Comparison of ENCODE assay signal across 16 mouse cellular contexts in genomic region chr11:6380916-6381315, GRCm38 (mm10).
"Had no signal": no experiment of that assay in that cellular context is flagged by ENCODE, and none has a peak within 500 bp of the region (broad histone marks: within the 10 kb centered on the region; RNA-seq: fewer than 3 reads in every experiment).

No protein-coding gene starts in this region.

- H3K4me2 ChIP-seq: liver, embryonic 11.5 days; liver, embryonic 15.5 days; midbrain, embryonic 13.5 days; neural tube, embryonic 15.5 days had no signal

- H3K27me3 ChIP-seq: liver, embryonic 15.5 days; midbrain, embryonic 13.5 days; neural tube, embryonic 15.5 days had no signal

- H3K9ac ChIP-seq: liver, embryonic 15.5 days; midbrain, embryonic 13.5 days; neural tube, embryonic 15.5 days had no signal

- ATAC-seq: lung, postnatal 0 days; midbrain, embryonic 13.5 days had no signal

- H3K36me3 ChIP-seq: limb, embryonic 10.5 days; liver, embryonic 15.5 days; midbrain, embryonic 13.5 days; neural tube, embryonic 15.5 days had no signal

- H3K9me3 ChIP-seq: limb, embryonic 10.5 days; liver, embryonic 15.5 days; midbrain, embryonic 13.5 days; neural tube, embryonic 15.5 days had no signal

- H3K4me3 ChIP-seq: layer of hippocampus, adult 2 months; left cerebral cortex, adult 2 months; limb, embryonic 10.5 days; liver, embryonic 15.5 days; midbrain, embryonic 13.5 days; myocyte; neural tube, embryonic 15.5 days had no signal

- DNase-seq: kidney, postnatal 36 days; lung, adult 2 months; lung, postnatal 36 days; right cerebral cortex, adult 18-20 months; right cerebral cortex, postnatal 25 days; thymus, postnatal 4 days had no signal

- H3K4me1 ChIP-seq: limb, embryonic 10.5 days; liver, embryonic 15.5 days; midbrain, embryonic 13.5 days; neural tube, embryonic 15.5 days had no signal

- H3K27ac ChIP-seq: kidney, postnatal 0 days; layer of hippocampus, adult 2 months; left cerebral cortex, adult 2 months; limb, embryonic 10.5 days; liver, embryonic 15.5 days; midbrain, embryonic 13.5 days; neural tube, embryonic 15.5 days had no signal
